Mouse (Mus musculus) bone marrow, adult 2 months (tissue): ENCODE measurements around the gene Tgfb1i1. TPM values are rescaled to one million over a fixed set of nuclear protein-coding genes. Genes with fewer than 3 reads are reported as not detected.

Source experiments
- H3K27ac ChIP-seq: fragments of 200-500 bp; 2 replicates; pipeline ENCODE4 v1.5.1; 2012; ENCODE audit warnings: low read depth, mild to moderate bottlenecking, control low read depth, inconsistent platforms, low read length; ENCODE audit not compliant: control insufficient read depth, poor library complexity, insufficient read depth
- H3K4me1 ChIP-seq: fragments of 200-500 bp; 2 replicates; pipeline ENCODE4 v1.6.1; 2011; ENCODE audit warnings: low read length; ENCODE audit not compliant: control insufficient read depth, insufficient read depth
- H3K4me3 ChIP-seq: fragments of 200-500 bp; replicated peaks from 2 replicates; pipeline ENCODE3; 2011; ENCODE audit warnings: mild to moderate bottlenecking, low read depth, low read length, control low read depth; ENCODE audit not compliant: control insufficient read depth
- CTCF ChIP-seq: fragments of 200-500 bp; IDR thresholded peaks from 2 replicates; pipeline ENCODE4 v1.5.1; 2011; ENCODE audit warnings: low read length, control low read depth; ENCODE audit not compliant: control insufficient read depth, insufficient read depth
- POLR2A ChIP-seq: fragments of 200-500 bp; IDR thresholded peaks from 2 replicates; pipeline ENCODE4 v1.6.1; 2011; ENCODE audit warnings: low read depth, mild to moderate bottlenecking, control low read depth, low read length, borderline replicate concordance; ENCODE audit not compliant: control insufficient read depth
- WGBS: fragments of 180-500 bp; shearing (Covaris S2); methylation state at CpG from one replicate; pipeline ENCODE4 v1.1.7; 2018; 5-methylcytosine and 5-hydroxymethylcytosine counted together
- polyA plus RNA-seq: library from polyadenylated mRNA; stranded (reverse); fragments of >200 nt; gene quantifications from 2 replicates; pipeline ENCODE4 v1.2.4, GENCODE M21; 2011; ENCODE audit warnings: low replicate concordance; ENCODE audit not compliant: missing spikeins, insufficient read depth, insufficient read length

Gene Tgfb1i1
- polyA plus RNA-seq, 1 experiment: 22.2 TPM

- H3K4me3 ChIP-seq: no peak overlapping the region
- 62% methylated on average over 5 of the region's 5 CpGs for WGBS
- H3K4me1 ChIP-seq: peaks cover 3% of the 10 kb centered on the region; the same call in 1 of the 2 replicates
- no peak for TF ChIP-seq CTCF
- no peak for TF ChIP-seq POLR2A
- no peak overlapping the region for H3K27ac ChIP-seq
These were observed 19.4 kb downstream of the Tgfb1i1 start for GRCm38 (mm10) chr7:128266056-128266455.

- H3K4me3 ChIP-seq: no peak overlapping the region
- TF ChIP-seq POLR2A: no peak
- TF ChIP-seq CTCF: no peak
- H3K27ac ChIP-seq: no peak overlapping the region
- WGBS: 62% methylated on average over 13 of the region's 13 CpGs
- peaks cover 3% of the 10 kb centered on the region; the same call in 1 of the 2 replicates for H3K4me1 ChIP-seq
These were observed 20.8 kb downstream of the Tgfb1i1 start for GRCm38 (mm10) chr7:128267391-128267790.

- H3K4me3 ChIP-seq: no peak overlapping the region
- no peak overlapping the region for H3K27ac ChIP-seq
- peaks cover 3% of the 10 kb centered on the region; the same call in 1 of the 2 replicates for H3K4me1 ChIP-seq
- TF ChIP-seq POLR2A (no peak), CTCF (no peak)
- 76% methylated on average over 7 of the region's 7 CpGs for WGBS
These were observed 21.2 kb downstream of the Tgfb1i1 start for GRCm38 (mm10) chr7:128267813-128268212.

- TF ChIP-seq POLR2A (peak; percentile 50; the same call in 1 of the 2 replicates), CTCF (no peak)
- no peak overlapping the region for H3K4me3 ChIP-seq
- no peak overlapping the region for H3K27ac ChIP-seq
- peaks cover 3% of the 10 kb centered on the region; the same call in 1 of the 2 replicates for H3K4me1 ChIP-seq
- WGBS: 51% methylated on average over 13 of the region's 13 CpGs
These were observed 23.8 kb downstream of the Tgfb1i1 start for GRCm38 (mm10) chr7:128270431-128270850.

- H3K27ac ChIP-seq: no peak overlapping the region
- H3K4me1 ChIP-seq: peaks cover 3% of the 10 kb centered on the region; the same call in 1 of the 2 replicates
- 97% methylated on average over 9 of the region's 9 CpGs for WGBS
- H3K4me3 ChIP-seq: no peak overlapping the region
- no peak for TF ChIP-seq POLR2A
- TF ChIP-seq CTCF: no peak
These were observed 24.9 kb downstream of the Tgfb1i1 start for GRCm38 (mm10) chr7:128271496-128271895.

- TF ChIP-seq POLR2A (no peak), CTCF (no peak)
- Histone ChIP-seq H3K27ac (no peak overlapping the region), H3K4me1 (no peaks in the 10 kb centered on the region; the same call in 1 of the 2 replicates), H3K4me3 (no peak overlapping the region)
- 96% methylated on average over 6 of the region's 6 CpGs for WGBS
These were observed 29.4 kb downstream of the Tgfb1i1 start for GRCm38 (mm10) chr7:128276051-128276450.

GRCm38 (mm10) chr7:128279750-128280149 is 33.1 kb downstream of the Tgfb1i1 start:
- H3K27ac ChIP-seq: no peak overlapping the region
- no peak for TF ChIP-seq POLR2A
- TF ChIP-seq CTCF: no peak
- no peaks in the 10 kb centered on the region for H3K4me1 ChIP-seq
- no peak overlapping the region for H3K4me3 ChIP-seq
- 88% methylated on average over 4 of the region's 4 CpGs for WGBS

- H3K4me1 ChIP-seq: no peaks in the 10 kb centered on the region
- no peak overlapping the region for H3K27ac ChIP-seq
- TF ChIP-seq POLR2A: no peak
- TF ChIP-seq CTCF: no peak
- no peak overlapping the region for H3K4me3 ChIP-seq
- WGBS: 75% methylated on average over 11 of the region's 11 CpGs
These were observed 35.2 kb downstream of the Tgfb1i1 start for GRCm38 (mm10) chr7:128281765-128282164.
